Mouse (Mus musculus): ENCODE measurements around the gene Dhx33. TPM values are rescaled to one million over a fixed set of nuclear protein-coding genes. Genes with fewer than 3 reads are reported as not detected.

Dhx33 gene
- polyA plus RNA-seq, 1 experiment: 13.6 TPM

DNA sequence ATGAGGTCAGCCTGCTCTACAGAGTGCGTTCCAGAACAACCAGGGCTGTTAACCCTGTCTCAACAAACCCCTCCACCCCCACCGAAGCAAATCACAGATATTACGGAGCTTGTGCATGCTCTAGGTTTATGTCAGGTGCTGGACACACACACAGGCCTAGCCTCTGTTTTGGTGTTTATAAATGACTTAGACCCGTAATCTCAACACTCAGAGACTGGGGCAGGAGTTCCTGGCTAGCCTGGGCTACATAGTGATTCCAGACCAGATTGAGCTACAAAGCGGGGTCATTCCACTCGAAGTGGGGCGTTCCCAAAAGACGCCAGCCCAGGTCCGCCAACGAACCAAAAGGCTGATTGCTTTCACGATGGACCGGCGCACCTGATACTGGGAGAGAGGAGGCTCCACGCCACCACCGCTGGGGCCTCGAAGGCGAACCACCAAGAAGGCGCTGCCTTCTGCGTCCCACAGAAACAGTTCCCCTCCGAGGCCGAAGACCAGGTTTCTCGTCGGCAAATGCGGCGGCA lies 34.9 kb downstream of the Dhx33 start:
- no peak for TF ChIP-seq GATA1 (IDR thresholded peaks at IDR 0.05; ENCODE audit: low read length)

DNA sequence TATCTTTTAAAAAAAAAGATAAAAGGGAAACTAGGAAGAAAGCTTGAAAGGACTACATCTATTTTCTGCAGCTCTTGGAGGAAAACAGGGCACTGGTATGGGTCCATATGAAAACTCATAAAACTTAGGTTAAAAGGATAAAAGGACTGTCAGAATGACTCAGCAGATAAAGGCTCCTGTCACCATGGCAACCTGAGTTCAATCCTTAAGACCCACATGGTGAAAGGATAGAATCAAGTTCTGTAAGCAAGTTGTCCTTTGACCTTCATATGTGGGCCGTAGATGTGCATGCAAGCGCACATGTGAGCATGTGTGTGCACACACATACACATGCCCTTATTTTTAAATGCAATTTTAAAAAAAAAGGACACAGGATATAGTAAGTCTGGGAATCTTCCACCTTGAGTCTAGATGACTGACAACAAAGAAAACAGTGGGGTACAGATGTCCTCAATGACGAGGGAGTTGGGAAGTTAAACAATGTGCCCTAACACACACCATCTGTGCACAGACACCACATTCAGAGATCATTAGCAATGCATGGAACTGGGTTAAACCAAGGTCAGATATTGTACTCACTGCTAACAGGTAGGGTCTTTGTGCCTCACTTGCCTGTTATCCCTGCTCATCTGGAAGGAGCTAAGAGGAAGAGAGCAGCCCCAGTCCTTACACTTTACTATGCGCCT lies 39.9 kb downstream of the Dhx33 start:
- no peak for TF ChIP-seq GATA1 (IDR thresholded peaks at IDR 0.05; ENCODE audit: low read length)

DNA sequence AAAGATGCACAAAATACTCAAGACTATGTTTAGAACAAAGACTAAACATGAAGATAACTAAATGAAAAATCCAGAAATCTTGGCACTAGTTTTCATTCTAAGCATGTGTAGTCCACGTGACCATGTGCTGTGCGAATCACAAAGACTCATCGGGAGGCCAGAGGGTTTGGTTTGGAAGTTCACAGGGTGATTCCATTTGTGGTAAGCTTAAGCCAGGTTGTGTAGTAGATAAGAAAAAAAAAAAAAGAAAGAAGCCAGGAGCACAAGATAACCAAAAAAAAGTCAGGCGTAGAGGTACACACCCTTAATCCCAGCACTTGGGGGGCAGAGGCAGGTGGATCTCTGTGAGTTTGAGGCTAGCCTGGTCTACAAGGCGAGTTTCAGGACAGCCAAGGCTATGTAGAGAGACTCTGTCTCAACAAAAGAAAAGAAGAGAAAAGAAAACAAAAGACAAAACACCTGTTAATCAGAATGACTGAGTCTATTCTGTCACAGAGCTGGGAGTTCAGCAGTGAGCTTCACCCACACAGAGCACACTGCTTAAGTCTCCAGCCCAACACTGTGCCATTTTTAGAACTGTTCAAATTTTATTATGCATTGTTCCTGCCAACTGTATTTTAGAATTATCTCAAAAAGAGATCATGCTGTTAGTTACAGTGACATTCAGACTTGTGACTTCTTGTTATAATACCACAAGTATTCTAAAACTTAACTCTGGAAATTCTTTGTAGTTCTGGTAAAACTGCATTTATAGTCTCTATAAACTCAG lies 43.3 kb downstream of the Dhx33 start:
- no peak for TF ChIP-seq GATA1 (IDR thresholded peaks at IDR 0.05; ENCODE audit: low read length)

DNA sequence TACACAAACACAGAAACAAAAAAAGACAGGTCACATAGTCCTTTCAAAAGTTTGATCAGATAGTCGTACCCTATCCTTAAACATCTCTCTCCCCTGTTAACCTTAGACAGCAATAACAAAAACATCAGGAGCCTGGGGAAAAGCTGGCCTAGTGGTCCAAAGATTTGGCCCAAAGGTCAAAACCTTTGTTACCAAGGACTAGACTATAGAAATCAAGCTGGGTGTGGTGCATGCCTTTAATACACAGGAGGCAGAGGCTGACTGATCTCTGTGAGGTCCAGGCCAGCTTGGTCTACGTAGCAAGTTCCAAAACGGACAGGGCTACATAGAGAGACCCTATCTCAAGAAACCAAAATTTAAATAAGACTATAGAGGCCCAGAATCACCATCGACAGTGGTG lies 49.5 kb downstream of the Dhx33 start:
- TF ChIP-seq GATA1 (IDR thresholded peaks at IDR 0.05; ENCODE audit: low read length): no peak

DNA sequence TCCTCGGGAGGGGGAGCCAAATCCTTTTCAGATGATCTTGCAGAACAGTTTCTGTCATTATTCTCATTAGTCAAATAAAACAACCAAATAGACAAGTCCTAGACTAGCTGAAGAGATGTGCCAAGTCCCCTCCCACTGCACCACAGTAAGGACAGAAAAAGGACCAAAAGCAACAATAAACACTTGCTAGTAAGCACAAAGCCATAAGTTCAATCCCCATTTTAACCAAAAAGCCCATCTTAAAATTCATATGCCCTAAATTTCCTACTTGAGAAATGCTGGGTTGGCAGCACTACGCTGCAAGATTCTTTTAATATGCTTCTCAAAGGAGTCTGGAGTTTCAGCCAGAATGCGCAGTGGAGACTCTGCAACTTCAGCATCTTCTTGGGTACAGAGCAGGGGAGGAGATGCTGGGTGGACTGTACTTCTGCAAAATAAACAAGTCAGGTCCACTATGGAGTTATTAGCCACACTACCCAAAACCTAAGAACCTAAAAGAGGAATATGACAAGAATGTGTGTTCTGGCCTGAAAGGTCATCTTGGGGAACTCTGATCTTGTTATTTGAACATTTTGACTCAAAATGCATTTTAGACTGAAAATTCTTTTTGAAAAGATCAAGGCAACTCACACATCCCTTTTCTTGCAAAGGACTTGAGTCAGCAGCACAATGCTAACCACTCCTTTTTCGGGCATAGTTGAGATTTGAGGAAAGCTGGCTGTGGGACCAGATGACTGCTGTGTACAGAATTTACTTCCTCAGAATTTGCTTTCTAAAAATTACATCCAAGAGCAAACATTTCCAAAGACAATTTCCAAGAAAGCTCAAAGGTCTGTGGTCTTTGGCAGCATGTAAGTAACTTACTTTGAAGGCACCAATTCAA lies 59.1 kb downstream of the Dhx33 start:
- no peak for TF ChIP-seq GATA1 (IDR thresholded peaks at IDR 0.05; ENCODE audit: low read length)

DNA sequence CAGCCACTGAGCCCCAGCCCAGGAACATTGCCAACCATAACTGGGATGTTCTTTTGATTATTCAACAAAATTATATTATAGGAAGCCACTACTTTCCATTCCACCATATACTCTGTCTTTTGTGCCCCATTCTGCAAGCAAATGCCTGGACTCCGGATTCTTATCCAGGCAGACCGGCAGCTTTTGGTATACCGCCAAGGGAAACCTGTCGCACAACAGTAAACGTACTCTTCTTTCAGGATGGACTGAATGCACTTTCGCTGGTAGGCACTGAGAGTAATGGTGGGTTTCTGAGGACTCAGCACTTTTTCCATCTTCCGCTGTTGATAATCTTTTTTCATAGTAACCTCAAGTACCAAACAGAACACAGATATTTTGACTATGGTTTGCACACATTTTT lies 60.6 kb downstream of the Dhx33 start:
- no peak for TF ChIP-seq GATA1 (IDR thresholded peaks at IDR 0.05; ENCODE audit: low read length)

DNA sequence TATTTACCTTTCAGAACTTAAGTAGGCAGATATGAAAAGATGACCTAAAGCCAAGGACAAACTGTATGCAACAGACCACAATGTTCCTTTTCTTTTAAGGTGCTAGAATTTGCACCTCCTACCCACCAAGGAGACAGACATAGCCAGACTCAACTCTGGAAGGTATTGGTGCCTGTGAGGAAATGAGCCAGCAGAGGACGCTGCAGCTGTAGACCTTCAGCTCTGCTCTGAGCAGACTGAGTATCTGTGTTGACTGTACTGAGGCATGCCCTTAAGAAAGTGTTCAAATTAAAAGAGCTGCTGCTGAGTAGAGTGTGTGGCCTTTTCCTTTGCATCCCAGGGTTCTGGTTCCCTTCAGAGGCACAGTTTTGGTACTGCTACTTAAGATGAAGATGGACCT lies 61.6 kb downstream of the Dhx33 start:
- TF ChIP-seq GATA1 (IDR thresholded peaks at IDR 0.05; ENCODE audit: low read length): no peak

DNA sequence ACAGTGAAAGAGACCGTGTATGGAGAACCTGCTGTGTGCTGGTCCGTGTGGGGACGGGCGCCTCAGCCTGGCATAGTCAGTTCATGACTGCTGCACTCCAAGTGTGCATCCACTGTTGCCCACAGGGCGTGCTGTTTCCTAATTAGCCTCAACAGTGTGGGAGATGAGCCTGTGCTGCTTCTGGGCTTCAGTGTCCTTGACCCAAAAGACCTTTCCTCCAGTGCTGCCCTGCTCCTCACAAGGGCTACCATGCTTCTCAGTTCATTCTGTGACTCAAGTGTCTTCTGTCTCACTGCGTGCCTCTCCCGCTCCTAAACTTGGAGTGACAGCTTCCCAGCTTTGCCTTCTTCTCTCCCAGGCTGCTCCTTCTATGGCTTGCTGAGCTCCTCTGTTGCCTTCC lies 68.9 kb downstream of the Dhx33 start:
- no peak for TF ChIP-seq GATA1 (IDR thresholded peaks at IDR 0.05; ENCODE audit: low read length)

Other genes starting within 250 kb of the Dhx33 start
- gene Zfp3, start 240.2 kb downstream of the Dhx33 start, polyA plus RNA-seq (2012): 2.6 and 3.6 TPM in 2 replicates
- gene Scimp, start 191.9 kb downstream of the Dhx33 start, polyA plus RNA-seq (2012): not detected in 2 replicates
- gene Rabep1, start 159.7 kb downstream of the Dhx33 start, polyA plus RNA-seq (2012): 19.5 and 24.2 TPM in 2 replicates
- gene Nup88, start 34.5 kb downstream of the Dhx33 start, polyA plus RNA-seq (2012): 83.4 and 102 TPM in 2 replicates
- gene Rpain, start 34.2 kb downstream of the Dhx33 start, polyA plus RNA-seq (2012): 4.6 and 16.4 TPM in 2 replicates
- 967 and 1,218 TPM in 2 replicates for gene C1qbp, start 21.4 kb downstream of the Dhx33 start, polyA plus RNA-seq (2012)
- 2.7 and 4.8 TPM in 2 replicates for gene Mis12, start 15.2 kb upstream of the Dhx33 start, polyA plus RNA-seq (2012)
- 25.1 and 36.0 TPM in 2 replicates for gene Derl2, start 15.4 kb upstream of the Dhx33 start, polyA plus RNA-seq (2012)
- 0.09 TPM in 1 of 2 replicates, not detected in the other for gene 6330403K07Rik, start 29.1 kb upstream of the Dhx33 start, polyA plus RNA-seq (2012)
- not detected in 2 replicates for gene Nlrp1a, start 140.3 kb upstream of the Dhx33 start, polyA plus RNA-seq (2012)
- not detected in 2 replicates for gene Nlrp1b, start 226.3 kb upstream of the Dhx33 start, polyA plus RNA-seq (2012)